Mouse (Mus musculus): Measurements from ENCODE around the gene Tecpr1. TPM values are rescaled to one million over a fixed set of nuclear protein-coding genes. Genes with fewer than 3 reads are reported as not detected.

Tecpr1 gene
- total RNA-seq, 1 experiment from 2014 or later, result 30.0 TPM

- peak; percentile 1; the same call in 1 of the 2 replicates for ATAC-seq (replicated peaks; ENCODE audit: insufficient number of reproducible peaks, low FRiP score, low TSS enrichment, poor library complexity, severe bottlenecking)
Observed at GRCm38 (mm10) chr5:144222811-144223502, 458 bp downstream of the Tecpr1 start.

- peak; percentile 50 for ATAC-seq (replicated peaks; ENCODE audit: insufficient number of reproducible peaks, low FRiP score, low TSS enrichment, poor library complexity, severe bottlenecking)
Observed at GRCm38 (mm10) chr5:144221305-144221704, 2.1 kb downstream of the Tecpr1 start.

GRCm38 (mm10) chr5:144219936-144220335 lies 3.5 kb downstream of the Tecpr1 start:
- ATAC-seq (replicated peaks; ENCODE audit: insufficient number of reproducible peaks, low FRiP score, low TSS enrichment, poor library complexity, severe bottlenecking), result no peak

- no peak for ATAC-seq (replicated peaks; ENCODE audit: insufficient number of reproducible peaks, low FRiP score, low TSS enrichment, poor library complexity, severe bottlenecking)
Observed at GRCm38 (mm10) chr5:144219306-144219705, 4.1 kb downstream of the Tecpr1 start.

GRCm38 (mm10) chr5:144218061-144218460 lies 5.4 kb downstream of the Tecpr1 start:
- no peak for ATAC-seq (replicated peaks; ENCODE audit: insufficient number of reproducible peaks, low FRiP score, low TSS enrichment, poor library complexity, severe bottlenecking)

- no peak for ATAC-seq (replicated peaks; ENCODE audit: insufficient number of reproducible peaks, low FRiP score, low TSS enrichment, poor library complexity, severe bottlenecking)
Observed at GRCm38 (mm10) chr5:144215992-144216391, 7.4 kb downstream of the Tecpr1 start.

- ATAC-seq (replicated peaks; ENCODE audit: insufficient number of reproducible peaks, low FRiP score, low TSS enrichment, poor library complexity, severe bottlenecking), result peak; percentile 47
Observed at GRCm38 (mm10) chr5:144214453-144214852, 9.0 kb downstream of the Tecpr1 start.

GRCm38 (mm10) chr5:144207478-144207877 lies 15.9 kb downstream of the Tecpr1 start:
- no peak for ATAC-seq (replicated peaks; ENCODE audit: insufficient number of reproducible peaks, low FRiP score, low TSS enrichment, poor library complexity, severe bottlenecking)

- ATAC-seq (replicated peaks; ENCODE audit: insufficient number of reproducible peaks, low FRiP score, low TSS enrichment, poor library complexity, severe bottlenecking), result no peak
Observed at GRCm38 (mm10) chr5:144206069-144206468, 17.3 kb downstream of the Tecpr1 start.

- ATAC-seq (replicated peaks; ENCODE audit: insufficient number of reproducible peaks, low FRiP score, low TSS enrichment, poor library complexity, severe bottlenecking), result no peak
Observed at GRCm38 (mm10) chr5:144204911-144205310, 18.5 kb downstream of the Tecpr1 start.

- no peak for ATAC-seq (replicated peaks; ENCODE audit: insufficient number of reproducible peaks, low FRiP score, low TSS enrichment, poor library complexity, severe bottlenecking)
Observed at GRCm38 (mm10) chr5:144204303-144204702, 19.1 kb downstream of the Tecpr1 start.

GRCm38 (mm10) chr5:144203398-144203959 lies 19.9 kb downstream of the Tecpr1 start:
- ATAC-seq (replicated peaks; ENCODE audit: insufficient number of reproducible peaks, low FRiP score, low TSS enrichment, poor library complexity, severe bottlenecking), result no peak

- ATAC-seq (replicated peaks; ENCODE audit: insufficient number of reproducible peaks, low FRiP score, low TSS enrichment, poor library complexity, severe bottlenecking), result no peak
Observed at GRCm38 (mm10) chr5:144202430-144202829, 21.0 kb downstream of the Tecpr1 start.

GRCm38 (mm10) chr5:144200616-144201015 lies 22.8 kb downstream of the Tecpr1 start:
- ATAC-seq (replicated peaks; ENCODE audit: insufficient number of reproducible peaks, low FRiP score, low TSS enrichment, poor library complexity, severe bottlenecking), result no peak

GRCm38 (mm10) chr5:144195567-144195966 lies 27.8 kb downstream of the Tecpr1 start:
- ATAC-seq (replicated peaks; ENCODE audit: insufficient number of reproducible peaks, low FRiP score, low TSS enrichment, poor library complexity, severe bottlenecking), result no peak

GRCm38 (mm10) chr5:144194416-144194815 lies 29.0 kb downstream of the Tecpr1 start:
- no peak for ATAC-seq (replicated peaks; ENCODE audit: insufficient number of reproducible peaks, low FRiP score, low TSS enrichment, poor library complexity, severe bottlenecking)

- no peak for ATAC-seq (replicated peaks; ENCODE audit: insufficient number of reproducible peaks, low FRiP score, low TSS enrichment, poor library complexity, severe bottlenecking)
Observed at GRCm38 (mm10) chr5:144192673-144193072, 30.7 kb downstream of the Tecpr1 start.

- no peak for ATAC-seq (replicated peaks; ENCODE audit: insufficient number of reproducible peaks, low FRiP score, low TSS enrichment, poor library complexity, severe bottlenecking)
Observed at GRCm38 (mm10) chr5:144191026-144191425, 32.4 kb downstream of the Tecpr1 start.

- no peak for ATAC-seq (replicated peaks; ENCODE audit: insufficient number of reproducible peaks, low FRiP score, low TSS enrichment, poor library complexity, severe bottlenecking)
Observed at GRCm38 (mm10) chr5:144189950-144190583, 33.3 kb downstream of the Tecpr1 start, which contains the start of gene Bhlha15. Gene Bhlha15, plus strand, starts transcription at chr5:144190286.

GRCm38 (mm10) chr5:144189327-144189726 lies 34.1 kb downstream of the Tecpr1 start:
- ATAC-seq (replicated peaks; ENCODE audit: insufficient number of reproducible peaks, low FRiP score, low TSS enrichment, poor library complexity, severe bottlenecking), result no peak
